Mouse (Mus musculus) heart, postnatal 0 days (tissue): Measurements from ENCODE around the gene Mapkapk3.

Experiments
- CTCF ChIP-seq: IDR thresholded peaks from 2 replicates; pipeline ENCODE4 v1.5.1; 2016; ENCODE audit warnings: antibody characterized with exemption, control low read depth, low read depth
- EP300 ChIP-seq: IDR thresholded peaks from 2 replicates; pipeline ENCODE4 v1.6.1; 2016; ENCODE audit warnings: antibody characterized with exemption, low read depth

- TF ChIP-seq EP300 (no peak), CTCF (no peak)
Observed at GRCm38 (mm10) chr9:107297059-107297458, 7.4 kb upstream of the Mapkapk3 start.
